Mouse (Mus musculus): ENCODE measurements around the gene Fbxo31.
A peak's percentile ranks its signal among the peaks of the same experiment; 100 is the strongest.

The Fbxo31 gene

GRCm38 (mm10) chr8:121552506-121552905 is 26.1 kb downstream of the Fbxo31 start:
- no peak for DNase-seq (ENCODE audit: low spot score in 2 of 2)

- no peak for DNase-seq (ENCODE audit: low spot score in 2 of 2)
These were observed 27.3 kb downstream of the Fbxo31 start for GRCm38 (mm10) chr8:121551065-121551985.

- no peak for DNase-seq (ENCODE audit: low spot score in 2 of 2)
These were observed 28.6 kb downstream of the Fbxo31 start for GRCm38 (mm10) chr8:121550056-121550455.

GRCm38 (mm10) chr8:121547132-121547531 is 31.5 kb downstream of the Fbxo31 start:
- DNase-seq (ENCODE audit: low spot score in 2 of 2) = peak in 1 of 2 experiments; percentile 64

GRCm38 (mm10) chr8:121544936-121545335 is 33.7 kb downstream of the Fbxo31 start:
- no peak for DNase-seq (ENCODE audit: low spot score in 2 of 2)

GRCm38 (mm10) chr8:121544276-121544785 is 34.3 kb downstream of the Fbxo31 start, which contains the start of gene 1700018B08Rik:
Gene 1700018B08Rik (minus strand): TSS chr8:121544320.
- no peak for DNase-seq (ENCODE audit: low spot score in 2 of 2)

GRCm38 (mm10) chr8:121542901-121543300 is 35.7 kb downstream of the Fbxo31 start:
- no peak for DNase-seq (ENCODE audit: low spot score in 2 of 2)

GRCm38 (mm10) chr8:121541862-121542261 is 36.7 kb downstream of the Fbxo31 start:
- no peak for DNase-seq (ENCODE audit: low spot score in 2 of 2)

GRCm38 (mm10) chr8:121532381-121532780 is 46.2 kb downstream of the Fbxo31 start:
- no peak for DNase-seq (ENCODE audit: low spot score in 2 of 2)

GRCm38 (mm10) chr8:121530639-121531038 is 48.0 kb downstream of the Fbxo31 start:
- no peak for DNase-seq (ENCODE audit: low spot score in 2 of 2)

- no peak for DNase-seq (ENCODE audit: low spot score in 2 of 2)
These were observed 49.8 kb downstream of the Fbxo31 start for GRCm38 (mm10) chr8:121528790-121529189.

- DNase-seq (ENCODE audit: low spot score in 2 of 2) = no peak
These were observed 50.9 kb downstream of the Fbxo31 start for GRCm38 (mm10) chr8:121527751-121528150.

- DNase-seq (ENCODE audit: low spot score in 2 of 2) = no peak
These were observed 51.6 kb downstream of the Fbxo31 start for GRCm38 (mm10) chr8:121526811-121527550.

GRCm38 (mm10) chr8:121525111-121525818 is 53.3 kb downstream of the Fbxo31 start:
- no peak for DNase-seq (ENCODE audit: low spot score in 2 of 2)

GRCm38 (mm10) chr8:121513429-121513828 is 65.2 kb downstream of the Fbxo31 start:
- peak; percentile 35 to 77 for DNase-seq (ENCODE audit: low spot score in 2 of 2)

GRCm38 (mm10) chr8:121511751-121512150 is 66.9 kb downstream of the Fbxo31 start:
- DNase-seq (ENCODE audit: low spot score in 2 of 2) = no peak
